Mouse (Mus musculus): ENCODE measurements around the gene 3110021N24Rik.

GRCm38 (mm10) chr4:108790507-108790906 is 71.1 kb downstream of the 3110021N24Rik start:
- TF ChIP-seq POLR2A (IDR thresholded peaks at IDR 0.05; ENCODE audit: extremely low read depth, insufficient read depth, low read length) (no peak), CTCF (IDR thresholded peaks at IDR 0.05; ENCODE audit: extremely low read depth, insufficient read depth, low read length) (no peak)

Data from cortical plate, adult 2 months (tissue).